Mouse (Mus musculus): ENCODE measurements around the gene Sec24d.

DNA sequence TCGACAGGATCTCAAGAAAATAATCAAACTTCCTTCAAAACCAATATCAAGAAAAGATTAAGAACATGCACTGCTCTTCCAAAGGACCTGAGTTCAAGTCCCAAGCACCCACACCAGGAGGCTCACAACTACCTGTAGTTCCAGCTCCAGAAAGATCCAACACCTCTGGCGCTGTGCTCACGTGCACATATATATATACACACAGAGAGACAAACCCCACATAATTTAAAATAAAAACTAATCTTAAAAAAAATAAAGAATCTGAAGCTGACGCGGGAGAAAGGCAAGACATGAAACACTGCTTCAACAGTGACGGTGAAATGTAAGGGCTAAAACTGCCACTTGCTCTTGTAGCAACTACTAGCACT lies 117.8 kb downstream of the Sec24d start:
- TF ChIP-seq ZC3H11A (IDR thresholded peaks at IDR 0.05; ENCODE audit: borderline replicate concordance, low read depth, low read length) (no peak), CHD2 (IDR thresholded peaks at IDR 0.05; ENCODE audit: low read depth, low read length) (no peak)

All from ES-E14 (cell line).